Mouse (Mus musculus) large intestine, adult 2 months (tissue): ENCODE results near the gene Vopp1. TPM values are rescaled to one million over a fixed set of nuclear protein-coding genes. Genes with fewer than 3 reads are reported as not detected.

Source experiments
- DNase-seq: peaks from one replicate; pipeline ENCODE4 v3.0.0-alpha.2; 2012; ENCODE audit warnings: low read depth, low spot score
- WGBS: fragments of 180-500 bp; shearing (Covaris S2); methylation state at CpG from one replicate; pipeline ENCODE4 v1.1.7; 2018; 5-methylcytosine and 5-hydroxymethylcytosine counted together
- polyA plus RNA-seq: library from polyadenylated mRNA; depleted of rRNA; stranded (reverse); fragments of >200 nt; gene quantifications from 2 replicates; pipeline ENCODE4 v1.2.3, GENCODE M21; 2012

Vopp1 gene
- polyA plus RNA-seq, 1 experiment, result 12.4 TPM

- WGBS, result 89% methylated on average over 4 of the region's 4 CpGs
- DNase-seq, result no peak
These were observed 34.4 kb downstream of the Vopp1 start for GRCm38 (mm10) chr6:57790542-57790941.

- no peak for DNase-seq
- 93% methylated on average over 6 of the region's 6 CpGs for WGBS
These were observed 37.6 kb downstream of the Vopp1 start for GRCm38 (mm10) chr6:57787376-57787775.

GRCm38 (mm10) chr6:57784251-57784650 lies 40.7 kb downstream of the Vopp1 start:
- 98% methylated on average over 1 of the region's 1 CpGs for WGBS
- DNase-seq, result no peak

- no peak for DNase-seq
- 84% methylated on average over 1 of the region's 1 CpGs for WGBS
These were observed 42.3 kb downstream of the Vopp1 start for GRCm38 (mm10) chr6:57782658-57783057.

- 42% methylated on average over 3 of the region's 3 CpGs for WGBS
- DNase-seq, result no peak
These were observed 44.6 kb downstream of the Vopp1 start for GRCm38 (mm10) chr6:57780359-57780758.

- DNase-seq, result no peak
- WGBS, result 90% methylated on average over 1 of the region's 1 CpGs
These were observed 51.2 kb downstream of the Vopp1 start for GRCm38 (mm10) chr6:57773792-57774191.

- WGBS, result 89% methylated on average over 1 of the region's 1 CpGs
- no peak for DNase-seq
These were observed 54.3 kb downstream of the Vopp1 start for GRCm38 (mm10) chr6:57770467-57771190.

GRCm38 (mm10) chr6:57768948-57769525 lies 55.9 kb downstream of the Vopp1 start:
- WGBS, result 50% methylated on average over 7 of the region's 7 CpGs

GRCm38 (mm10) chr6:57767112-57767868 lies 57.7 kb downstream of the Vopp1 start:
- 76% methylated on average over 8 of the region's 8 CpGs for WGBS

More at GRCm38 (mm10) chr6:57768948-57769525, 55.9 kb downstream of the Vopp1 start:
- DNase-seq, result no peak

GRCm38 (mm10) chr6:57766287-57766686 lies 58.7 kb downstream of the Vopp1 start:
- no peak for DNase-seq
- 94% methylated on average over 1 of the region's 1 CpGs for WGBS

More at GRCm38 (mm10) chr6:57767112-57767868, 57.7 kb downstream of the Vopp1 start:
- no peak for DNase-seq

- no peak for DNase-seq
These were observed 59.7 kb downstream of the Vopp1 start for GRCm38 (mm10) chr6:57765095-57765878.

GRCm38 (mm10) chr6:57763054-57763453 lies 61.9 kb downstream of the Vopp1 start:
- DNase-seq, result no peak

More at GRCm38 (mm10) chr6:57765095-57765878, 59.7 kb downstream of the Vopp1 start:
- WGBS, result 63% methylated on average over 3 of the region's 3 CpGs

GRCm38 (mm10) chr6:57753962-57754759 lies 70.8 kb downstream of the Vopp1 start:
- no peak for DNase-seq
- whole genome bisulfite sequencing, result 95% methylated on average over 9 of the region's 9 CpGs

- WGBS, result 94% methylated on average over 2 of the region's 2 CpGs
- no peak for DNase-seq
These were observed 79.2 kb downstream of the Vopp1 start for GRCm38 (mm10) chr6:57745748-57746129.

GRCm38 (mm10) chr6:57744974-57745747 lies 79.8 kb downstream of the Vopp1 start:
- 86% methylated on average over 4 of the region's 4 CpGs for whole genome bisulfite sequencing
- no peak for DNase-seq

- WGBS, result 90% methylated on average over 2 of the region's 2 CpGs
- no peak for DNase-seq
These were observed 80.8 kb downstream of the Vopp1 start for GRCm38 (mm10) chr6:57744123-57744522.

GRCm38 (mm10) chr6:57743333-57743732 lies 81.6 kb downstream of the Vopp1 start:
- no peak for DNase-seq

GRCm38 (mm10) chr6:57742749-57743148 lies 82.2 kb downstream of the Vopp1 start:
- DNase-seq, result no peak
- WGBS, result 89% methylated on average over 1 of the region's 1 CpGs

More at GRCm38 (mm10) chr6:57743333-57743732, 81.6 kb downstream of the Vopp1 start:
- 77% methylated on average over 2 of the region's 2 CpGs for WGBS
